Mouse (Mus musculus) heart, embryonic 16.5 days (tissue): Measurements from ENCODE around the gene Vipas39. TPM values are rescaled to one million over a fixed set of nuclear protein-coding genes. Genes with fewer than 3 reads are reported as not detected.

Experiments used
- ATAC-seq: fragments of 200-750 bp; cut with Nextera tagmentation; replicated peaks from 2 replicates; pipeline ENCODE4 v1.8.0; 2017; ENCODE audit warnings: moderate number of reproducible peaks; ENCODE audit not compliant: insufficient read depth, low FRiP score; ENCODE audit errors: extremely low read depth
- H3K27ac ChIP-seq: fragments of 300-500 bp; sonication (generic); 2 replicates; pipeline ENCODE4 v1.5.1; 2014; ENCODE audit warnings: mild to moderate bottlenecking, low read length, control low read depth, moderate library complexity
- H3K27me3 ChIP-seq: fragments of 300-500 bp; sonication (generic); 2 replicates; pipeline ENCODE4 v1.6.1; 2014; ENCODE audit warnings: low read length, mixed read lengths; ENCODE audit not compliant: control insufficient read depth, insufficient read depth
- H3K36me3 ChIP-seq: fragments of 300-500 bp; sonication (generic); 2 replicates; pipeline ENCODE4 v1.6.1; 2014; ENCODE audit not compliant: control insufficient read depth, insufficient read depth
- H3K4me1 ChIP-seq: fragments of 300-500 bp; sonication (generic); 2 replicates; pipeline ENCODE4 v1.6.1; 2014; ENCODE audit warnings: low read length, mixed read lengths; ENCODE audit not compliant: control insufficient read depth, insufficient read depth
- H3K4me2 ChIP-seq: fragments of 300-500 bp; sonication (generic); 2 replicates; pipeline ENCODE4 v1.6.1; 2014; ENCODE audit warnings: low read depth, mild to moderate bottlenecking, control low read depth, low read length
- H3K4me3 ChIP-seq: fragments of 300-500 bp; sonication (generic); 2 replicates; pipeline ENCODE4 v1.5.1; 2014; ENCODE audit warnings: mild to moderate bottlenecking, control low read depth, low read length
- H3K9ac ChIP-seq: fragments of 300-500 bp; sonication (generic); 2 replicates; pipeline ENCODE4 v1.6.1; 2014; ENCODE audit warnings: low read length, control low read depth
- H3K9me3 ChIP-seq: fragments of 300-500 bp; sonication (generic); replicated peaks from 2 replicates; pipeline ENCODE4 v1.6.1; 2016; ENCODE audit warnings: low read length; ENCODE audit not compliant: control insufficient read depth
- WGBS: fragments of 180-500 bp; shearing (Covaris S2); extraction: QIAGEN DNeasy Blood & Tissue Kit; methylation state at CpG from one replicate; pipeline ENCODE4 v1.1.7; 2014; 5-methylcytosine and 5-hydroxymethylcytosine counted together
- microRNA-seq: library from miRNA; unstranded; fragments of <30 nt; microRNA quantifications from one replicate; pipeline ENCODE4, GENCODE M21; 2017
- polyA plus RNA-seq: library from polyadenylated mRNA; unstranded; fragments of >200 nt; fragmentation: Nextera tagmentation; extraction: Ambion mirVana; gene quantifications from 2 replicates; pipeline ENCODE4 v1.2.1, GENCODE M21; 2015

Vipas39 gene
- polyA plus RNA-seq, 1 experiment from 2014 or later, result 35.2 TPM

- Histone ChIP-seq H3K4me2 (no peak overlapping the region), H3K4me3 (no peak overlapping the region), H3K27ac (no peak overlapping the region), H3K9me3 (no peaks in the 10 kb centered on the region), H3K4me1 (peaks cover 4% of the 10 kb centered on the region; the same call in 1 of the 2 replicates), H3K27me3 (no peaks in the 10 kb centered on the region), H3K36me3 (no peaks in the 10 kb centered on the region), H3K9ac (no peak overlapping the region)
- no peak for ATAC-seq
Observed at GRCm38 (mm10) chr12:87196310-87196709, 69.7 kb downstream of the Vipas39 start.

GRCm38 (mm10) chr12:87195069-87195468, 71.0 kb downstream of the Vipas39 start:
- no peaks in the 10 kb centered on the region for H3K9me3 ChIP-seq
- WGBS, result 44% methylated on average over 1 of the region's 1 CpGs
- H3K4me1 ChIP-seq, result peaks cover 4% of the 10 kb centered on the region; the same call in 1 of the 2 replicates
- H3K27me3 ChIP-seq, result no peaks in the 10 kb centered on the region
- no peak overlapping the region for H3K27ac ChIP-seq
- no peak overlapping the region for H3K9ac ChIP-seq
- no peak overlapping the region for H3K4me3 ChIP-seq
- no peak overlapping the region for H3K4me2 ChIP-seq
- ATAC-seq, result no peak
- H3K36me3 ChIP-seq, result no peaks in the 10 kb centered on the region

- no peak overlapping the region for H3K27ac ChIP-seq
- 77% methylated on average over 3 of the region's 3 CpGs for WGBS
- H3K9ac ChIP-seq, result no peak overlapping the region
- ATAC-seq, result no peak
- H3K9me3 ChIP-seq, result no peaks in the 10 kb centered on the region
- no peaks in the 10 kb centered on the region for H3K36me3 ChIP-seq
- H3K4me3 ChIP-seq, result no peak overlapping the region
- H3K4me2 ChIP-seq, result no peak overlapping the region
- H3K4me1 ChIP-seq, result no peaks in the 10 kb centered on the region
- H3K27me3 ChIP-seq, result no peaks in the 10 kb centered on the region
Observed at GRCm38 (mm10) chr12:87193008-87193407, 73.0 kb downstream of the Vipas39 start.

Small RNA genes within 50 kb of the gene (microRNA-seq; reads per million reads assigned to microRNA genes)
- gene Gm47293, result not detected

Other genes starting within 250 kb of the Vipas39 start
- 0.11 TPM in 1 of 2 replicates, not detected in the other for gene Tmem63c, start 244.9 kb downstream of the Vipas39 start, polyA plus RNA-seq
- gene Ngb, start 163.7 kb downstream of the Vipas39 start, polyA plus RNA-seq, result 0.50 TPM in 1 of 2 replicates, not detected in the other
- 26.7 and 32.3 TPM in 2 replicates for gene Gstz1, start 119.1 kb downstream of the Vipas39 start, polyA plus RNA-seq
- gene Pomt2, start 118.3 kb downstream of the Vipas39 start, polyA plus RNA-seq, result 11.4 and 11.9 TPM in 2 replicates
- 0.72 and 0.91 TPM in 2 replicates for gene Samd15, start 66.5 kb downstream of the Vipas39 start, polyA plus RNA-seq
- gene Tmed8, start 65.8 kb downstream of the Vipas39 start, polyA plus RNA-seq, result 1.5 and 1.8 TPM in 2 replicates
- gene Noxred1, start 27.5 kb downstream of the Vipas39 start, polyA plus RNA-seq, result 0.52 and 0.70 TPM in 2 replicates
- gene Ahsa1, start 223 bp upstream of the Vipas39 start, polyA plus RNA-seq, result 185 and 191 TPM in 2 replicates
- 0.38 and 0.69 TPM in 2 replicates for gene Ism2, start 33.4 kb upstream of the Vipas39 start, polyA plus RNA-seq
- gene Sptlc2, start 122.1 kb upstream of the Vipas39 start, polyA plus RNA-seq, result 68.0 and 69.8 TPM in 2 replicates
- gene Slirp, start 177.6 kb upstream of the Vipas39 start, polyA plus RNA-seq, result 217 and 223 TPM in 2 replicates
- 33.9 and 37.5 TPM in 2 replicates for gene Alkbh1, start 177.8 kb upstream of the Vipas39 start, polyA plus RNA-seq
- gene Snw1, start 206.0 kb upstream of the Vipas39 start, polyA plus RNA-seq, result 76.5 and 88.9 TPM in 2 replicates
- not detected in 2 replicates for gene Gm5788, start 228.5 kb upstream of the Vipas39 start, polyA plus RNA-seq
- gene Gm8300, start 248.1 kb upstream of the Vipas39 start, polyA plus RNA-seq, result not detected in 2 replicates